Comparison of ENCODE assay signal across 14 mouse cellular contexts in the genomic region with DNA sequence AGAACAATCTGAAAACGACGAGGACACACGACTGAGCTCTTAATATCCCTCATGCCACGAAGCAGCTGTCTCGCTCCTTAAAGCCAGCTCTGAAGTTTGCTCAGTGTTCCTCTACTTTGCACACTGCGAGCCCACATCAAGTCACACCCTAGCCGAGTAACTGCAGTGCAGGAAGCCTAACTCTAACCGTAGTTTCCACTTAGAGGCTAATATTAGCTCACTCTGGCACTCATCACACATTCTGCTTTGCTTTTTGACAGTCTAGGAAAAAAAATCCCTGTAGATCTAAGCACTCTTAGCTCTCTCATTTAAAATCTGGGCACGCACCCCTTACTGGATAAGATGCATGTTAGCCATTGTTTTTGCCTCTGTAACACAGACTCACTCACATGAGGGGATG.
"Had no signal": no experiment of that assay in that cellular context is flagged by ENCODE, and none has a peak within 500 bp of the region (broad histone marks: within the 10 kb centered on the region; RNA-seq: fewer than 3 reads in every experiment).

No protein-coding gene starts in this region.

- H3K4me3 ChIP-seq: left cerebral cortex, adult 2 months; liver, embryonic 13.5 days; lung, embryonic 15.5 days; megakaryocyte, embryonic 14.5 days; midbrain, embryonic 15.5 days; neural tube, embryonic 12.5 days had no signal

- H3K36me3 ChIP-seq: liver, embryonic 13.5 days; lung, embryonic 15.5 days; midbrain, embryonic 15.5 days; neural tube, embryonic 12.5 days had no signal

- H3K9ac ChIP-seq: liver, embryonic 13.5 days; liver, postnatal 0 days; lung, embryonic 15.5 days; midbrain, embryonic 15.5 days; neural tube, embryonic 12.5 days had no signal

- H3K27me3 ChIP-seq: liver, embryonic 13.5 days; lung, embryonic 15.5 days; megakaryocyte, embryonic 14.5 days; midbrain, embryonic 15.5 days; neural tube, embryonic 12.5 days had no signal

- H3K9me3 ChIP-seq: liver, embryonic 13.5 days; lung, embryonic 15.5 days; midbrain, embryonic 15.5 days; neural tube, embryonic 12.5 days had no signal

- H3K4me2 ChIP-seq: liver, embryonic 13.5 days; lung, embryonic 15.5 days; midbrain, embryonic 11.5 days; midbrain, embryonic 15.5 days; neural tube, embryonic 12.5 days had no signal

- H3K4me1 ChIP-seq: liver, embryonic 13.5 days; lung, embryonic 15.5 days; megakaryocyte, embryonic 14.5 days; midbrain, embryonic 15.5 days; neural tube, embryonic 12.5 days had no signal

- DNase-seq: kidney, postnatal 25 days; liver; liver, embryonic 13.5 days; liver, postnatal 0 days; lung, postnatal 14 days; thymus, postnatal 4 days had no signal

- H3K27ac ChIP-seq: left cerebral cortex, adult 2 months; liver, embryonic 13.5 days; lung, embryonic 15.5 days; macrophage; midbrain, embryonic 15.5 days; neural tube, embryonic 12.5 days; stomach, postnatal 0 days had no signal

- ATAC-seq: liver, postnatal 0 days; midbrain, embryonic 15.5 days had no signal
